Comparison of ENCODE assay signal across 9 mouse cellular contexts in the genomic region with DNA sequence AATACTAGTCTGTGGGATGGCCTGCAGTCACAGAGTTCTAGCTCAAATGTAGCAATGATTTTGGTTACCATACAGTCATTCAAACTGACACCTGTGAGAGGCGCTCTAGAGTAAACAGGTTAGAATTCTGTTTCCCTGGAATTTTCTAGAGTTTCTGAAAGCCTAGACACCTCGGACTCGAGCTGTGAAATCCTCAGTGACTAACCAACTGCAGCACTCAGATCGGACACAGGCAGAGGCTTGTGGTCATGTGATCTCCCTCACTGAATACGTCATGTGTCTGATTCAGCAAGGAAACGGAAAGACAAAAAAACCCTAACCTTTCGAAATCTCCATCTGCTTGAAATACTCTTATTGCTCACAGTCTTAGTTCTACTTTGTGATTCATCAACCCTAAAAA.
DNase-seq lines count a peak whose midpoint lies in the region; ATAC-seq lines count a peak whose summit lies in the region.
"Had no signal": no experiment of that assay in that cellular context is flagged by ENCODE, and none has a peak within 500 bp of the region (broad histone marks: within the 10 kb centered on the region; RNA-seq: fewer than 3 reads in every experiment).

No protein-coding gene starts in this region.

- H3K4me3 ChIP-seq in heart, embryonic 12.5 days, result no peak overlapping the region
- H3K4me3 ChIP-seq: forebrain, embryonic 15.5 days had no signal

- H3K4me2 ChIP-seq in heart, embryonic 12.5 days, result no peak overlapping the region
- H3K4me2 ChIP-seq: forebrain, embryonic 15.5 days had no signal

- H3K9me3 ChIP-seq in heart, embryonic 12.5 days (replicated peaks), result no peaks in the 10 kb centered on the region
- H3K9me3 ChIP-seq: forebrain, embryonic 15.5 days had no signal

- H3K4me1 ChIP-seq in heart, embryonic 12.5 days (replicated peaks), result no peaks in the 10 kb centered on the region
- H3K4me1 ChIP-seq: forebrain, embryonic 15.5 days had no signal

- H3K27me3 ChIP-seq in heart, embryonic 12.5 days (replicated peaks), result no peaks in the 10 kb centered on the region
- H3K27me3 ChIP-seq: forebrain, embryonic 15.5 days had no signal

- 77% methylated on average over 7 of the region's 7 CpGs for WGBS in heart, embryonic 12.5 days

- no peaks in the 10 kb centered on the region for H3K36me3 ChIP-seq in heart, embryonic 12.5 days
- H3K36me3 ChIP-seq: forebrain, embryonic 15.5 days had no signal

- DNase-seq in heart, adult 11 months, result peak; percentile 88
- DNase-seq in spleen, adult 12 weeks (ENCODE audit: low spot score), result peak; percentile 19
- no peak for DNase-seq in spleen, postnatal 4 days (ENCODE audit: low spot score in 2 of 2)
- DNase-seq in gastrocnemius, postnatal 25 days, result no peak
- no peak for DNase-seq in kidney, adult 18-20 months

- ATAC-seq in heart, embryonic 12.5 days (ENCODE audit: insufficient number of reproducible peaks, low FRiP score), result no peak
- ATAC-seq in megakaryocyte progenitor cell, adult 5-6 weeks (replicated peaks; ENCODE audit: poor library complexity), result peak; percentile 85
- ATAC-seq in erythroid progenitor cell, adult 5-6 weeks (replicated peaks; ENCODE audit: low FRiP score, poor library complexity, severe bottlenecking), result no peak
- ATAC-seq: forebrain, embryonic 15.5 days had no signal

- H3K27ac ChIP-seq in heart, embryonic 12.5 days (ENCODE audit: poor library complexity, severe bottlenecking), result no peak overlapping the region
- H3K27ac ChIP-seq: forebrain, embryonic 15.5 days had no signal

- no peak overlapping the region for H3K9ac ChIP-seq in heart, embryonic 12.5 days
- H3K9ac ChIP-seq: forebrain, embryonic 15.5 days had no signal

Comparison
In these comparisons a context has a peak if more than half of its experiments do, and no peak if none do; other contexts are left out.
1. DNase-seq: peak in heart, adult 11 months (single experiment) and spleen, adult 12 weeks (single experiment); none in spleen, postnatal 4 days (0 of 2), gastrocnemius, postnatal 25 days (single experiment) and kidney, adult 18-20 months (single experiment).